Mouse (Mus musculus): Measurements from ENCODE around the gene Ift81. TPM values are rescaled to one million over a fixed set of nuclear protein-coding genes. Genes with fewer than 3 reads are reported as not detected.

The Ift81 gene
- polyA plus RNA-seq, 2 experiments from 2014 or later: 2.1 to 6.2 TPM

DNA sequence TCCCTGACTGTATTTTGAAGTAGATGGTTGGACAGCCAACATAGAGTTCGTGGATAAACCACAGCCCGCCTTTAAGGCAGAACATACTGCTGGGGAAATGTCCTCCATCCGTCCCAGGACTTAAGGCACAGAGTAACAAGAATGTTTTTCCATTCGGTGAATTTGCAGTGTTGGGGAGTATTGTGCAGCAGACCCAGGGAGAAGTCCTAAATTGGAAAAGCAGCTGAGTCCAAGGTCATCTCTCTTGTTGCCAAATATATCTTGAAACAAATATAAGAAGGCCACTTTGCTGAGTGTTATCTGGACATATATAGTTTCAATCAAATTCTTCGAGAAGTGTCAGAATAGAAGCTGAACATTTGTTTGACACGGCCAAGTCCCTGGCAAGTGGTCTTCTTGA, 70.9 kb downstream of the Ift81 start:
- no peak for ATAC-seq

DNA sequence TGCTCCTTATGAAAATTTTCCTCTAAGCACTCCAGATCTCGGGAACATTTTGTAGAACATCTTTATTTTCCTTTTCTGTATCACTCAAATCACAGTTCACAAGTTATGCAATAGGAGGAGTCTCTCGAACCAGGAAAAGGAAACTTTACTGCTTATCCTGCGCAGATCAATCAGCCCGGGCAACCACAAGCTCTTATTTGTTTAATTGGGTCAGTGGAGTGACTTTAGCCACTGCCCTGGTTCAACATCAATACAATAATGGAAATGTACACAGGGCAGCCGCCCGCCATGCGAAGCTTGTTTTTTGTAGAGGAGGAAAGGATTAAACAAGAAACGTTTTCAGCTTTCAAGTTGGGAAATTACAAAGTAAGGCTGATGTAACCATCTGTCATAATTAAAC, 72.4 kb downstream of the Ift81 start:
- ATAC-seq: no peak

DNA sequence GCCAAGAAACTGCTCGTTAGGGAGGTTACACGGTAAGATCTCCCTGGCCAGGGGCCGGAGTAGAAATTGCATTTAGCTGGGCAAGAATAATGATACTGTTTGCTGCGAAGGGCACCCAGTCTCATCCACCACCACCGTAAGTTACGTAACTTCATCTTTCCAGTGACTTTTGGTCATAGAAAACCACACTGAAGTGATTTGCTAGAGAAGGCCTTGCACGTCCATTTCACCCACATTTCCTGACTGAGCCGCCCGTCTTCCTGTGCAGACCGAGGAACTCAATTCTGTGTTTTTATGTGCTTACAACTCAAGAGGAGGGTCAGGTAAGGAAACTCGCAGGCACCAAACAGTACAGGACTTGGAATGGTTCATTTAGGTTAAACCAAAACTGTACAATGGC, 76.2 kb downstream of the Ift81 start:
- no peak for ATAC-seq

DNA sequence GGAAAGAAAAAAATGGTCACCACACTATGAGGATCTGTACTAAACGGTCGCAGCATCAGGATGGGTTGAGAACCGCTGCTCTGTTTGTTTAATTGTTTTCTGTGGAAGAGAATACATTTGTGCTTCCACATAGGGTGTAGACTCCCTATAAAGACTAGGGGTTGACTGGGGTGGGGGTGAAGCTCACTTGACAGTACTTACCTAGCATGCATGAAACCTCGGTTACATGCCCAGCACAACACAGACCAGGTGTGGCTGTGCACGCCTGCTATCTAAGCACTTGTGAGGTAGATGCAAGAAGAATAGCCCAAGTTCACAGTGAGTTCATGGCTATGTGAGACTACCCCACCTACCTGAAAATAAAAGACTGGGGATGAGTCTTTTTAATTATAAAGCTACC, 76.7 kb downstream of the Ift81 start:
- ATAC-seq: no peak

DNA sequence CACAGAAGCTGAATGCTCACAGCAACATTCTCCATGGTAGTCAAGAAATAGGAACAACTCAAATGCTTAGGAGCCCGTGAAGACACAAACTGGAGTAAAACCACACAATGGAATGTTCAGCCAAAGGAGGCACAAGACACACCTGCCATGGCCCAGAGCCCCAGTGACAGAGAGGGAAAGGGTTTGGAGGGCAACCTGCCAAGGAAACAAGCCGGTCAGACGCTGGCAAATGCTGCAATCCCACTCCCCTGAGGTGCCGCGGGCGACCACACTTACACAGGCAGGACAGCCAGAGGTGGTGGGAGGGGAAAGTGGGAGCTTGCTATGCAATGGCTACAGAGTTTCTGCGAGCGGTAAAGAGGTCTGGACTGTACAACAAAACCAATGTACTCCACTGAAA, 80.4 kb downstream of the Ift81 start:
- no peak for ATAC-seq

DNA sequence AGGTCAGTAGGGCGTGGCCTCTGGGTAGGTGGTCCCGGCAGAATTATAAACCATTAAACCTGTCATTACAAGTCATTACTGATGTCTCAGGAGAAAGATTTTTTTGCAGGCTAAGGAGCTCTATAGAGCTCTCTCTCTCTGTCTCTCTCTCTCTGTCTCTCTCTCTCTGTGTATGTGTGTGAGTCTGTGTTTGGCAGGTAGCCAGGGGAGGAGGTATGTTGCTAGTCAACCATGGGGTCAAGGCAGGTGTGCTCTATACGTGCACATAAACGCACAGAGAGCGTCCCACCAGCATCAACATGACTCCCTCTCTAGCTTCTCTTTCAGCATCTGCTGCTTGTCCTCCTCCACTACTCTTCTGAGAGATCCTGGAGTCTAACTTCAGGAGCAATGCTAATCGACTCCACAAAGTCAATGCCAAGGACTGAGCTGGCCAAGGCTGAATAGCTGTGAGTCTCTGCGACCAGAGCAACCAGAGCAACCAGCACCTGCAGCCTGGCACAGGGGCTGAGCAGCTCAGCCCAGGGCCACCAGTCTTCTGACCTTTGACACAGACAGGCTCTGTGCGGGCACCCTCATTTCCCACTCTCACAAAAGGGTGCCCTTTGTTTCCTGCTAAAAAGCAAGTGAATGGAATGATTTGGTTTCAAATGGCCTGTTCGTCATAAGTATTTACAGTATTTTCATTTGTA, 84.3 kb downstream of the Ift81 start:
- no peak for ATAC-seq

DNA sequence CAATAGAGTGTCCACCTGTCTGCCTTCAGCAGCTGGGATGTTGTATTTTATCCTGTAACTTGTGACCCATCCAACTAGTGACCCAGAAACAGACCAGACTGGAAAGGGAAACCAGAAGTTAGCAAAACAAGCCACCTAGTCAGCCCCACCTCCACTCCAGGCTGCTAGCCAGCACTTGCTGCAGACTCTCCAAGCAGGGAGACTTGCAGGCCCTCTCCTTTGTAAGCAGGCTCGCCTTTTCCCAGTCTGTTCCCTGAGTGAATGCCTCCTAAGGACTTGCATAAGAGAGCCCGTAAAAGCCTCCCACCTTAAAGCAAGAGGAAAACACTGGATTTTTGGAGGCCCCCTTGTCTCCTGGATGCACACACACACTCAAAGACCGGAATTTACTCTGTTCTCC, 85.0 kb downstream of the Ift81 start:
- ATAC-seq: no peak

DNA sequence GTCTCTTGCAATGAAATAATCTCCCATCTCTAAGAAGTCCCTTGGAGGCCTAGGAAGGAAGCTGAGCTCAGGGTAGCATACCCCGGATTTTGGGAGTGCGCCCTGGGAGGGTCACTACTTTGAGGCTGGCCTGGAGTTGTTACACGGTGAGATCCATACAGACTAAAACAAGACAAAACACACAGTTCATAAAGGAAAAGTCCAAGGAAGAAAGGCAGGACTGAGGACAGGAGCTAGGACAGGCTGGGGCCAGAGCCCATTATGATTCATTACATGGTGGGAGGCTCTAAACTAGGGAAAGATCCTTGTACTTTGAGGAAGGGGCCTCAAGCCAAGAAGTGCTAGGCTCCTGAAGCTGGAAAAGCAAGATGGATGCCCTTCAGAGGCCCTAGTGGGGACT, 85.7 kb downstream of the Ift81 start:
- no peak for ATAC-seq

DNA sequence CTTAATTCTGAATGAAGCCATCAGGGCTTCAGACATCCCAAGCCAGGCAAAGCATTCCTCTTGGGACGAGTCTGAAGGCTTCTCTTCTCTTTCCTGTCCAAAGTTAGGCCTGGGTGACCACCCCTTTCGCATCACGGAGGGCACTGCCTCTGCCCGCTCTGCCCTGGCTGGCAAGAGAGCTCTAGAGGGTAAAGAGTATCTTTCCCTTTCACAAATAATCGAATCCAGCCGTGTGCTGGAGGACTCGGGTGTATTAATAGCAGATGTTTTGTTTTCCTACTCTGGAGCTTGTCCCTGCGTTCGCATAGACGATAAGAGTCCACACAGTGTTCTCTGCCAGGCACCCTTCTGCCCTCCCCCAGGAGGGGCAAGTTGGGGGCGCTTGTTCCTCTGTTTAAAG, 86.6 kb downstream of the Ift81 start:
- ATAC-seq: no peak

DNA sequence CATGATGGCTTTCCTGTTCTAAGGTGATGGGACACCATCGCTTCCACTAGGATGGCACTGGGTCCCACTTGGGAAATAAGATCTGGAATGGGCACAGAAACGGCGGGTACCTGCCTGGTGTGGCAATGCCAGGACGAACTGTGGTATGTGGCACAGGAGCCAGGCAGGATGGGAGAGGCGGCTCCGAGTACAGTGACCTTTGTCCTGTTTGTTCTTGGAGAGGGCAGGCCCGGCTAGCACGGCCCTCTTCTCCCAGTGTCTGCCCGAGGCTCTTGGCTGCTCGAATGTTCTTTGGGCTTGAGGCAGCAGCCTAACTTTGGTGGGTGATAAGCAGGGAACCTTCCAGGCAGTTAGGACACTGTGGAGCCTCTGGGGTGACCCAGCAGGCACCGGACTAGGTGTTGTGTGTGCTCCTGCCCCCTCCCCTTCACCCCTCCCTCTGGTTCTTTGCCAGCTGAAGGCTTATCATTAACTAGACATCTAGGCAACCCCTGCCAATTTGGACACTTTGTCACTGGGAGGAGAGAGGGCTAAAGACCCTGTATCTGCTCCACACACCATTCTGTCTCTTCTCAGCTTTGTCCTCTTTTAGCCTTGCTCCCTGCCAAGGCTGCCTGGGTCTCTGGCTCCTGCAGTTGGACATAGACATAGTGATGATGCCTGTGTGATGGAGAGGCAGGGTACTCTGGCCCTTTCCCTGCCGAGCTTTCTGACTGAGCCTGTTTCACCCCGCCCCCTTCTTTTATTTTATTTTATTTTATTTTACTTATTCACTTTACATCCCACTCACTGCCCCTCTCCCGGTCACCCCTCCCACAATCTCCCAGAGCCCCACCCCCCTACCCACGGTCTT, 87.2 kb downstream of the Ift81 start:
- no peak for ATAC-seq

DNA sequence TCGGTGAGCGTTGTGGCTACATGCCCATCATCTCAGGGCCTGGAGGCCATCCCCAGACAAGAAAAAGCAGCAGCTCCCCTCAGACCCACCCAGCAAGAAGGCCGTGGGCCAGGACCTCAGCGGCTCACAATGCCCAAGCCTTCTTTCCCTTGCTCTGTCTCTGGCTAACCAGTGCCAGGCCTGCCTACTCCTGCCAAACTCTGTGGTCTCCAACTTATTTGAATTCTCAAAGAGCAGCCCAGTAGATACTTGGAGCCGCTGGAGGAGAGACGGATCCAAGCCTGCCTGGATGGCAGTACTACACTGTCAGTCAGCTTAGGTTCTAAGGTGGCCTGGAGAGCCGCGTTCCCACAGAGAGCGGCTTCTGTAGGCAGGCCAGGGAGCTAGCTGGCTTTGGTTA, 87.9 kb downstream of the Ift81 start:
- ATAC-seq: no peak

DNA sequence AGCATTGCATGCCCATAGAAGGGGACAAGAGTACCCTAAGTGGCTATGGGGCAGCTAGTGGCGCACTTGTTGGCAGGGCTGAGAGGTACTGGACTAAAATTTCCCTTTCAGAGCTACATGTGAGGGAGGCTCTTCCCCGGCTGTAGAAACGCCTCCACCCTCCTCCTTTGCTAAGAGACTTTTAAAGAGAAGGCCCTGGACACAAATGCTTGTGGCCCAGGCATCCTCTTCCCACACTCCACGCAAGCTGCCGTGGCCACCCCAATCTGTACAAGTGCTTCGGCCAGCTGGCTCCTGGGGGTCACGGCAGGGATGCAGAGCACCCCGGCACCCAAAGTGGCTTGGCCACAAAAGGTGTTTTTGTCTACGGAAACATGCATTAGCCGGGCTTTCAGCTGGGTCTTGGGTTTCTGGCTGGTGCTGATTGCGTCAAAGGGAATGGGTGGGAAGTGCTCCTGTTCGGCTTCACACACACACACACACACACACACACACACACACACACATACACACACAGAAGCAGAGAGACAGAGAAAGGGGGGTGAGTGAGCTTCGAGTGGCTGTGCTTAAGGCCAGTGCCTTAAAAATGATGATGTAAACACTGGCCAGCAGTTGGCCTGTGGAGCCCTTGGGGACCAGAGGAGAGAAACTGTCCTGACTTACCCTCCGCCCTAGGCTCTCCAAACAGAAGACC, 88.9 kb downstream of the Ift81 start:
- no peak for ATAC-seq

DNA sequence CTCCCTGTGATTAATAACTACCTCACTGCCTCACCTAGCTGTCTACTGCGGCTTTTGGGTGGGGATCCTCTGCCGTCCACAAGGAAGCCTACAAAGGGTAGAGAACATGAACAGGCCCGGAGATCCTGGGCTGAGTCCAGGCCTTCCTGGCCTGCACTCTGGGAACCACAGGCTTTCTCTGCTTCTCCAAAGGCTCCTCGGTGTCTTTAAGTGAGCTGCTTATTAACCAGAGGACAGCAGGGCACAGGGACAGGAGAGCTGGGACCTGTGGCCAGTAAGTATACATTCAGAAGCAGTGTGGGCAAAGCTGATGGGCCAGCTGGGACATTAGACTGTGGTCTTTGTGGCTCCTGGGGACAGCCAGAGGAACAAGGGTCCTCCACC, 89.5 kb downstream of the Ift81 start:
- ATAC-seq: no peak

DNA sequence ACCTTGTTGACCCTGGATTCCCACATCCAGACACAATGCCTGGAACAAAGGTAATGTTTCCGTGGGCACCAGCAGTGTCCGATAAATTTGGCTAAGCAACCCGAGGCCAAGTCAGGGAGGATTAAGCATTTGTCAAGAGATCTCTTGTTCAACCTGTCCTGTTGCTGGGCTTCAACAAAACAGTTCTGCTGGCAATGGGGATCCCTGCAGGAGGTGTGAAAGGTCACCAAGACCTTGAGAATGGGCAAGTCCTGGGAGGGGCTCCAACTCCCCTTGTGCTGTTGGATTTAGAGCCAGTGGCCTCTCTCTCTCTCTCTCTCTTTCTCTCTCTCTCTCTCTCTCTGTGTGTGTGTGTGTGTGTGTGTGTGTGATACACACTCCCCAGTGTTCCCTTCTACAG, 90.1 kb downstream of the Ift81 start:
- no peak for ATAC-seq

DNA sequence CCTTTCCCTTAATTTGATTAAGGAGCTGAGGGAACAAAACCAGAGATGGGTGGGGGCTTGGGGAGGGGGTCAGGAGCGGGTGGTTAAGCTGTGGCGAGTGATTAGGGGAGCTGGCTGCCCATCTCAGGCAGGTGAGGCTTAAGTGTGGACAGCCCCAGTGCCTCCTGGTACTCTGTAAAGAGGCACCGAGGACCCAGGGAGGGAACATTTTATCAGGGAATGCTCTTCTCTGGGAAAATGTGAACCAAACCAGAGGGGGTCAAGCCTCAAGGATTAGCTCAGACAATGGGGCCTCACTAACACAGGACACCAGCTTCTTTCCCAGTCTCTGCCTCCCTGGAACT, 93.2 kb downstream of the Ift81 start:
- no peak for ATAC-seq

DNA sequence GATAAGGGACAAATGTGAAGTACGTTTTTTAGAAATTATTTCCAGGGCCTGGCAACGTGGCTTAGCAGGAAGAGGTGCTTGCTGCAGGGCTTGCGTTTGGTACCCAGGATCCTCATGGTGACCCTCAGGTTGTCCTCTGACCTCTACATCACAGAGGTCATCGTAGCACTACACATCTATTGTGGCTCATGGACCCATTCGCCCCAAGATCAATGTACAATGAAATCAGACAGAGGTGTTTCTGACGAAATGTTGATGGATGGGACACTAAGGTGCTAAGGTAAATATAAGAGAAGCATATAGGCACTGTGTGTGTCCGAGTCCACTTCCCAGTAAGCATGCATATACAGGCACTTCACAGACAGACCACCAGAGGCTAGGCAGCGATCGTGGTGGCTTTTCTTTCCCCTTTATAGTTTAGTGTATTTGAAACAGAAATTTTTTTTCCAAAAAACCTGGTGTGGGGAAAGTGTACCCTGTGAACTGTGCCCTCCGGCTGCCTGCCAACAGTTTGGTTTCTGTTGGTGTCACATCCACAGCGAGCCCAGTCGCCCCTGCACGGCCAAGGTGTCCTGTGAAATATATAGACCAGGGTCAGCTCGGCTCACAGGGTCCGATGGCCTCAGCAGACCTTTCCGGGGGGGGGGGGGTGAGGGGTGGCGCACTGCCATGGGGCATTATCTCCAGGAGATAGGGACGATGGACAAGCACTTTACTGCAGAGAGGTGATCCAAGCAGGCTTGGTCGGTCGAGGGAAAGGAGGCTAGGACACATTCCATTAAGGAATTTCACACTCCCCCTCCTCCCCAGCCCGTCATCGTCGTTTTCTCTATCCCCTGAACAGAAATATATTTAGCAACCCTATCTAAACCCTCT, 93.8 kb downstream of the Ift81 start:
- ATAC-seq: no peak

DNA sequence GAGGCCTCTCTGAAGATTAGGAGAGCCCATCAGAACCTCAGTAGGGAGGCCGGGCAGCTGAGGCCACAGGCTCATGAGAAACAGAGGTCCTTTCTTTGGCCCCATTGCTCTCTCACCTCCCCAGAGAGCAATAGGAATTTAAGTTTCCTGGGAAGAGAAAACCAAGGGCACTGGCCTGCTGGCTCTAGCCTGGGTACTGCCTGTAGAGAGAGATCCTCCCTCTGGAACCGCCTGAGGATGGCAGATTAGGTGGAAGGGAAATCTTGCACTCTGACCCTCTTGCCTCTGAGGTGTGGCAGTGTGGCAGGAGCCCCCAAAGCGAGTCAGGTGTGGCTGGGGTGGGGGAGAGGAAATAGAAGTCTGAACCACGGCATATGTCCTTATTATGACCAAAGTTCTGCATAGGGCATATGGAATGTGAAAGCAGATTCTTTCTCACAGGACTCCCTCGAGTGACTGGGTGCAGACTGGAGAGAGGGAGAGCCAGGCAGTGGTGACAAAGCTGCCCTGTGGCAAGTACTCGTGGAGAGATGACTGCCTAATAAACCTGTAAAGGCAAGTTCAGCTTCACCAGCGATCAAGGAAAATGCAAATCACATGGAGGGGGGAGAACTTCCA, 95.2 kb downstream of the Ift81 start:
- ATAC-seq: no peak

DNA sequence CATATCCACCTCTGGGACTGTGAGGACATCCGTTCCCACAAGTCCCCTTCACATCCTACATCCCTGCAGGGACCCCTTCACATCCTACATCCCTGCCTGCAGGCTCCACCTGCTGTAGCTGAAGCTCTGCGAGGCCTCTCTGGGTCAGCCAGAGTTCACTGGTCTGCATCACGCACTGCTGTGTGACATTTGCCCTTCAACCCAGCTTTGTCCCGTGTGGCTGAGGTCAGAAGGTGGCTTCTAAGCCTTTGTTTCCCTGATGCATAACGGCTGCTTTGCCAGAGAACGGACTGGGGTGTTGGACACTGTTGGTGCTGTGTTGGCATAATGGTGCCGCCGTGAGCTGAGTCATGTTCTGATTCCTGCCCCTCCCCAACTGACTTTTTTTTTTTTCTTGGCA, 96.1 kb downstream of the Ift81 start:
- ATAC-seq: no peak

DNA sequence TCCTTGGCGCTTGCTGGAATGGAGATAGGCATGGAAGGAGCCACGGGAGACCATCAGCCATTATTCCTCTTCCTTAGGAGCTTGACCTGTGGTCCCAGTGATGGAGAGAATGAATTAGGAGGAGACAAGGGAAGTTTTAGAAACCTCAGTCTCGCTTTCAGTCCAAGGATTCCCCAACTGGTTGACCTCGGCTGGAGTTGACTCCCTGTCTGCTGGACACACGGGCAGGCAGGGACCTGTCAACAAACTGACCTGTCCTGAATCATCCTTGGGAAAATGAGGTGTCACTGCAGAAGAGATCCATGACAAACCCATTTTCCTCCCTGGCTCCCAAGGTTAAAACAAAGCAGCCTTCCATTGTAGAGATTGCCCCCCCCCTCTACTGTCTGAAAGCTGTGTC, 97.4 kb downstream of the Ift81 start:
- no peak for ATAC-seq

DNA sequence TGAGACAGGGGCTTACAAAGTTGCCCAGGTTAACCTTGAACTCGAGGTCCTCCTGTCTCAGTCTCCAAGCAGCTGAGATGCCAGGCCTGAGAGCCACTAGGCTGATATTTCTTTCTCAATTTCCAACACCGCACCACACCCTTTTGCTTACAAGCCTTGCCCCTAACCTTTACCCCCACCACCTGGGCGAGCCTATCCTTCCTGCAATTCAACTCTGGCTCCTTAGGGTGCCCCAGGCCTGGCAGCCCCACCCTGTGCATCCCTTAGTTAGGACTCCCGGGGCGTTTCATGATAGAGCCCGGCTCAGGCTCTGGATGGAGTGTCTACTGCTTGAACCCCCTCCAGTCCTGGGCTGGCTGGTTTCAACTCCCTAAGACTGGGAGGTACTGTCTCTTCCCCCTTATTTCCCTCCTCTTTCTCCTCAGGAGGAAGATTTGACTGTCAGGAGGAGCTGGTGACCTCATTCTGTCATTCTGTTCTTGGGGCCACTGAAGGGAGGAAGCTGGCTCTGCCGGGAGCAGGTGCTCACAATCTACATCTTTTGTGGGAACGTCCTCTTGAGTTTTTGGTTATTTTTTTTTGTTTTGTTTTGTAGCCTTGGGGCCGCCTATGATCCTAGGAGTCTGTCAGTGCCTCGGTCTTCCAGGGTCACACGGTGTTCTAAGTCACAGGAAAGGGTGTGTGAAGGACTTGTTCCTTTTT, 98.1 kb downstream of the Ift81 start:
- no peak for ATAC-seq

DNA sequence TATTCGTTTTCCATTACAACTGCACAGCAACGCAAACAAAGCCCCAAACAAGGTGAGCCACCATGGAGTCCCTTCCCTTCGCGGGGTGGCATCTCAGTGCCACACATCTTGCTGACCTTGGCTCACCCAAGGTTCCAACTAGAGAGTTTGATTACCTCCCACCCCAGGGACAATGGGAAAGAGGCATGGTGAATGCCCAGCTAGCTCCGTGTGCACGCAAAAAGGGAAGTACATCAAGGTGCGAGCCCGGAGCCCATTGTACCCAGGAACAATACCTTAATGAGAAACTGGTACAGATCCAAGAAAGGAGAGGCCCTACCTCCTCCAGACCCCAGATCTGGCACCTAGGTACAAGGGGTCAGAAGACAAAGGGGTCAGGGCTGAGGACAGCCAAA, 100.2 kb downstream of the Ift81 start:
- no peak for ATAC-seq

Measured in activated CD4-positive, CD25-positive, alpha-beta regulatory T cell, adult 4 months (primary cell).